Mouse (Mus musculus): ENCODE measurements at regions not wholly inside any gene's neighbourhood (a gene's known extent, or its start where the extent isn't known, plus 50 kb on each side); places are given as distances from the start of the nearest gene placed in this dataset.

GRCm38 (mm10) chr10:112851997-112852396 lies 76.8 kb downstream of the Atxn7l3b start:
- TF ChIP-seq CTCF (IDR thresholded peaks at IDR 0.05) (no peak), EP300 (IDR thresholded peaks at IDR 0.05) (no peak)

Measured in lung, postnatal 0 days (tissue).